Mouse (Mus musculus): ENCODE results near the gene Mrgprh.

Gene Mrgprh

DNA sequence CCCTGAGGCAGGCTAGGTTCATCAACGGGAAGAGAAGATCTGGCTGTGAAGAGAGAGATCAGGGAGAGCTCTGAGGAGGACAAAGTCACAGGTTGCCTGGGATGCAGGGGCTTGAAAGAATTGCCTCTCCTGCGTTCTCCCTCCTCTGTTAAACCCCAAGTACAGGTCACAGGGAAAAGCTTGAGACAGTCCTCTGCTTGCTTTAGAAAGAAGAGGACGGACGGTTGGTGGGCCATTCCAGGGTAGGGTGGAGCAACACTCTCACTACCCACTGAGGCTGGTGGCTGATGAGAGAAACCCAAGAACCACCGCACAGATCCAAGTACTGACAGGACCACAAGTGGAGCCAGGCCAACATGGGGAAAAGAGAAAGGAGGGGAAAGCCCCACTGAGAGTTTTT is at the start of gene Mrgprh:
Gene Mrgprh (plus strand): TSS at position 301 of the 400 bp plus-strand sequence.
- DNase-seq, result no peak

DNA sequence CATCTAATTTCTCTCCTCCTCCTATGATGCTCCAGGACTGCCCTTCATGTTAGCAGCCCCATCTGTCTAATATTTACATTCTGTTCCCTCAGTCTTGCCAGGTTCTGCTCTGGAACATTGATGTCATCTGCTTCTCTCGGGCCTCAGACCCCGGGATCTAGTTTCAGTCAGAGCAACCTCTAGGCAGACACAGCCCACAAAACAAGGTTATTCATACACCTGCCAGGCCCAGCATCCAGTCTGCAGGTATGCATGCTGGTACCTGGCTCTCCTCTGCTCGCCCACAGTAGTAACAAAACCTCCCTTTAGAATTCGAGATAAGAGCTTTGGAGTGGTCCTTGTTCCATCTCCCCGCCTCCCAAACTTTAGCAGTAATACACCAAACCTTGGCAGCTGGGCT is 45.5 kb upstream of the Mrgprh start:
- no peak for DNase-seq

DNA sequence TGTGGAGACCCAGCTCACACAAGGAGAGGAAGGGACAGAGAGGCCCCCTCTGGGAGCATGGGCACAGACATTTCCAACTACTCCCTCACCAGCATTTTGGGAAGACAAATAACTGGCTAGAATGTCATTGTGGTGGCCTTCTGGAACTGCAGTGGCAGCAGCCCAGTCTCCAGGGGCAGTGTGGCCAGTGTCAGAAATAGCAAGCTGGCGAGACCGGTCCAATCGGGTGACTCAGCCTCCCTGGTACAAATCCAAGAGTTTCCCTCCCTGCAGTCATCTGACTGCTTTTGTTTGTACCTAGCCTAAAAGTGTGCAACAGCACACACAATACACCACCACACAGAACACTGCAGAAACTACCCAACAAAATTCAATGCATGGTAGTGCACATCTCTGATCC is 43.6 kb upstream of the Mrgprh start:
- peak; percentile 19 to 37 for DNase-seq

DNA sequence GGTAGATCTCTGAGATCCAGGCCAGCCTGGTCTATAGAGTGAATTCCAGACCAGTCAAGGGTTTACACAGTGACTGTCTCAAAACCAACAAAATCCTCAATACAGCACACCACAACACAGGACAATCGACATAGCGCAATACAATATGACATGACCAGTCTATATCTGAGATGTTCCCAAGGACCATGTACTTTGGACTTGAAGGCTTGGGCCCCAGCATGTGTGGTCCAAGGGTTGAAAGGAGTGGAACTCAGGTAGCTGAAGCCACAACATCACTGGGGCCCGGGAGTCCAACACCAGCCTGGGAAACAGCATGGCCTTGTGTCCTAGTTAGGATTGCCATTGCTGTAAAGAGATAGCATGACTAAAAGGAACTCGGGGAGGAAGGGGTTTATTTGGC is 43.2 kb upstream of the Mrgprh start:
- DNase-seq, result no peak

DNA sequence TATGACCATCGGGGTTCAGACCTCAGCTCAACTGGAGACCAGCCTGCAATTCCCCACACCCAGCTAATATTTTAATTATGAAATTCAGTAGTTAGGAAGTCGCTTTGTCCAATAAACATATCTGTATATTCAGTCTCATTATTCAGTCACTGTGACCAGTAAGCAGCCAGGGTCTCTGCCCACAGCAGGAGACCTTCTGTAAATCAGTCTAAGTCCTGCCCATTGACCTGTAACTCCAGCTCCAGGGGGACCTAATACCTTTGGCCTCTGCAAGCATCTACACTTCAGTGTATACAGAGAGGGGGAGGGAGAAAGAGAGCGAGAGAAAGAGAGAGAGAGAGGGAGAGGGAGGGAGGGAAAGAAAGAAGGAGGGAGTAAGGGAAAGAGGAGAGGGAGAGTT is 41.5 kb upstream of the Mrgprh start:
- DNase-seq, result no peak

DNA sequence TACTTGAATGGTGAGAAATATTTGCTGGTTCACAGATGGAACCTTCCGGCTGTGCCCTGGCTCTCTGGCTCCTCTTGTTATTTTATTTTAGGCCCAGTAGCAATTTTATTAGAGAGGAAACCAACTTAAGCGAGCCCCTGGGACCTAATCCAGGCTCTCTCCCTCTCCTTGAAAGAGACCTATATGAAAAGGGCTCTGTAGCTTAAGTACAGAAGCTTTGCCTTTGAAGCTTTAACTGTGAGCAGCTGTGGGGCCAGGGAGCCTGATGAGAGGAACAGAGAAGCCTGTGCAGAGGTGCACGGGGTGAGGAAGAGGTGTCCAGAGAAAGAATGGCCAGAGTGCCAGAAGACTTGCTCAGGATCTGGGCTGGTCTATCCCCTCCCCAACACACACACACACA is 41.0 kb upstream of the Mrgprh start:
- no peak for DNase-seq

DNA sequence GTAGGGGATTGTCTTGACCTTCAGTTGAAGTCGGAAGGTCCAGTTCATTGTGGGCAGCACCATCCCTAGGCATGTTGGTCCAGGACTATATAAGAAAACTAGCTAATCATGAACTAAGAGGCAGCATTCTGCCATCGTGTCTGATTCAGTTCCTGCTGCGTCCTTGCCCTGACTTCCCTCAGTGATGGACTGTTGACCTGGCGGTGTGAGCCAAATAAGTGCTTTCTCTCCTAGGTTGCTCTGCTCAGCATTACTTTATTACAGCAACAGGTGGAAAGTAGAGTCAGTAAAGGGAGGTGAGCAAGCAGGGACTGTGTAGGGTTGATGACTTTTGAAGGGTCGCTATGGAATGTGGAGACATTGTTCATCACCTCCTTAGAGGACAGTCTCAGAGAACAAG is 40.1 kb upstream of the Mrgprh start:
- DNase-seq, result no peak

DNA sequence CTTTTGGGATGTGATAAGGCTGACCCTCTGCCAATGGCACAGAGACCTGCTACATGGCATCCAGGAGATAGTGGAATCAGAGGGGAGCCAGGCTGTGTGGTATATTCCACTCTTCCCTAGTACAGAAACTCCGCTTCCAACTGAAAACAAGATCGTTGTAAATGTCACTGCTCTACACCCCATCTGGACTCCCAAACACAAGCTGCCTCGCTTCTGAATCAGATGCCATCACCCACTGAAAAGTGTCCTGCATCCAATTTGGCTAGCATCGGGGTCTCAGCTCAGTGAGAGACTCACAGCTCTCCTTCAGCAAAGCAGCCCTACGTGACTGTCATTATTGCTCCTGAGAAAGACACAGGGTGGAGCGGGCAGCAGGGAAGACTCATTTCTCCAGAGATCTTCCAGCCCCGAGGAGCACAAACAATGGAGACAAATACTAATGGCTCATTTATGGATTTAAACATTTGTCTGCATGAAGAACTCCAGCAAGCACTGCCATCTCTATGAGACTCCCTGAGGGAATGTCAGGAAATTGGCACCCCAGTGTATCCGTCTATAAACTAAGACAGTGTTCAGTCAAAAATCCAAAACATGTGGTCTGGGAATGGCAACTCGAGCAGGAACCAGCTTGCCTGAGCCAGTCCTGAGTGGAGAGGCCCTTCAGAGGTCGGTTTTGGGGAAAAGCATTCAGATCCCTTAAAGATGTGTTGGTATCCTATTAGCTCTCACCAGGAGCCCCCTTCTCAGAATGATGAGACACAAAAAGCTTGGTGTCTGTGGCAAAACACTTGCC is 36.2 kb upstream of the Mrgprh start:
- DNase-seq, result no peak

DNA sequence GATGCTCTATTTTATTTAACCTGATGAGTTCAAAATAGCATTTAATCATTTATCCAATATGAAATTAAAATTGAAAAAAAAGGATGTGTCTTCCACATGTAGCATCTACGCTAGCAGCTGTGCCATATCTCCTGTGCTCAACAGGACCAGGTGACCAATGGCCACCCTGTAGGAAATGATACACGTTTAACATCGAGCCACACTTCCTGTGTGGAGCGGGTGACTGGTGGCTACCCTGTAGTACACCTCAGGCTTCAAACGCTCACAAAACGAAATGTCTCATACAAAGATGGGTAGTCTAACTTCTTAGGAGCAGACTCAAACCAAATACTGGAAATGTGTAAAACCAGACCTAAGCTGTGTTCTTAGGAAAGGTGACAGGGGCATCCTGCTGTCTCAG is 32.0 kb upstream of the Mrgprh start:
- no peak for DNase-seq

DNA sequence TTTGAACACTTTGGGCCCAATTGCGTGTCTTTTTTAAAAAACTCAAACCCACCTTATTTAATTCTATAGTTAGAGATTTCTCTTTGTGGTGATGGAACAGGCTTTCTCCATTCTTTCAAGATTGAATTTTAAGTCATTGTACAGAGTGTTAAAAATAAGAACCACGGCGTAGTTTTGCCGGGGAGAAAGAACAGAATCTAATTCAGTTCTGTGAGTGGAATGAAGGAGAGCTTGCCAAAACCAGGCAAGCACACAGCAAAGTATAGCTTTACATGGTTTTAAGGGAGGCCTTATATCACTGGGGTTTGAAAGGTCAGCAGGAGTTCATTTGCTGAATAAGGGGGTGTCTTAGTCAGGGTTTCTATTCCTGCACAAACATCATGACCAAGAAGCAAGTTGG is 31.3 kb upstream of the Mrgprh start:
- no peak for DNase-seq

DNA sequence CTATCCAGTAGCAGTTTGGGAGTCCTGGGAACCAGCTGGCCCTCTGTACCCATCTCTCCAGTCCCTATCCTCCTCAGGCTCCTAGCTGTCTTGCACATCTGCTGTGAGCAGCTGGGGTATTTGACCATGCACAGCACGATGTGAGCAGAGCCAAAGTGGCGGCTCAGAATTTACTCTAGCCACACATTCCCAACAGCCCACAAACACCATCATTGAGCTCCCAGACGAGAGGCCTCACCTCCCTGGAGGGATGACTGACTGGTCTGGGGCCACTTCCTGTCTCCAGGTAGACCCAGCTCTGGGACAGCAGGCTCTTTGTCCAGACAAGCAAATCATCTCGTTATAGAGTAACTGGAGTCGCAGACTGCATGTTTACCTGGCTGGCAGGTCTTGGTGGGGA is 30.0 kb upstream of the Mrgprh start:
- DNase-seq, result peak; percentile 47 to 61

DNA sequence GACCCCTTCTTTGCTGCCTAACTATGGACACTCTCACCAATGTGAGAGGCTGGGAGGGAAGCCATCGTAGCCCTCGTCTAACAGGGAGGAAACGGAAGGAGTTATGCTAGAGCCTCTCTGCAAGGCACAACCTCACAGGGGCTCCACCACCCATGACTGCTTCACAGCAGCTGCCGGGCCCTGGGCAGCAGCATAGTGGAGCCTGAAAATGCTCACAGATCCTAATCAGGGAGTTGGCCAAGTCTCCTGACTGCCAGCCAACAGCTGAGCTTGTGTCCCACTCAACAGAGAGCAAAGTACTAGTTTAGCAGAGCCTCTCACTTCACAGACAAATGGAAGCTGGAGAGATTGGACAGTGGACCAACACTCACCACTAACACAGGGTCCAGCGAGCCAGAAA is 29.4 kb upstream of the Mrgprh start:
- DNase-seq, result peak; percentile 66 to 77

DNA sequence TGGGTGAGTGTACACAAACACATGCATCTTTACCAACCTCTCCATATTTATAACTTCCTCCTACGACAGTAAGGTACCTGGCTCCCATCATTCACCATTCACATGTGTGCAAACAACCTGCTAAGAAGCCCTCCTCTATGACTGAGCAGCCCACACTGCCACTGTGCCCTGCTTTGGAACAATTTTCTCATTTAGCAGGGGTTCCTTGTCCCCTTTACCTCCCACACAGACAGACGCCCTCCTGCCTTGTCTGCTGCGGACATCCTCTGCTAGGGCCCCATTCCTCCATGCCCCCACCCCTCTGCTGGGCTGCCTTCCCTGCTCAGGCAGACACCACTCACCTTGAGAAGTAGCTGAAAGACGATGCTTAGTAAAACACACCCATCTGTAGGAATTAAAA is 28.1 kb upstream of the Mrgprh start:
- no peak for DNase-seq

DNA sequence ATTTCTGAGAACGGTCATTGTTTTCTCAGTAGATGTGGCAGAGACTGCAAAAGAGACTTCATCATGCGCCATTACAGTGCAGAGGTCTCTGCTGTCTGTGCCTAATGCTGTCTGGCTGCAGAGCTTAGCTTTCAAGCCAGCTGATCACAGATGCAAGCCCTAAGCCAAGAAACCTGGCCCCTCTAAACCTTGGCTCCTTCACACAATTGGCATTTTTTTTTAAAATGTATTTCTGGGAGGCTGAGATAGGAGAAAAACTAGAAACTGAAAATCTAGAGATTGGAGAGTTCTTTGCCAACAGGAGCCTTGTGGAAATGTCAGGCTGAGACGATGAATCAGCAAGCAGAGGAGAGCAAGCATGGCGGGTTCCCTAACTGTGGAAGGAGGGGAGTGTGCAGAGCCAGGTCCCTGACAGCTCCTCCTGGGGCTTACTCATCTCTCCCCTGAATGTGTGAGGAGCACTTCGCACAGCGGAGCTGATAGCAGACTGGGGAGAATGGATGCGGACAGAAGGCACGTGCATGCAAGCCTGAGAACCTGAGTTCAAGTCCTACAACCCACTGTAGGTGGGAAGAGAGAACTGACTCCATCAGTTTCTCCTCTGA is 26.0 kb upstream of the Mrgprh start:
- DNase-seq, result peak; percentile 29 to 49

DNA sequence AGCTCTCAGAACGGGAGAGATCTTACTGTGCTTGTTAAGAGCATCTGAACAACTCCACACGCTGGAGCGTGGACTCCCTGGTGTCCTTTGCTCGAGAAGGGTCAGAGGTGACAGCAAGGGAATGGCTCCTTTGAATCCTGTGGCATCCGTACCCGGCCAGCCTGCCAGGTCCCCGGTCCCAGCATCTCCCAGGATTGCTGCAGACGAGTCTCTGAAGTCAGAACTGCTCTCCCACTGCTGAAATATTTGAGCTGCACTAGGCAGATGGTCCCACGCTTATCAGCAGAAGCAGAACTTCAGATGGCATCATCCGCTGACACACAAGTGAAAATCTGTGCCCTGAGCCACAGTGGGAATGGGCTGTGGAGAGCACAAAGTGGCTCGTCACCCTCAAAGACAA is 24.1 kb upstream of the Mrgprh start:
- DNase-seq, result no peak

DNA sequence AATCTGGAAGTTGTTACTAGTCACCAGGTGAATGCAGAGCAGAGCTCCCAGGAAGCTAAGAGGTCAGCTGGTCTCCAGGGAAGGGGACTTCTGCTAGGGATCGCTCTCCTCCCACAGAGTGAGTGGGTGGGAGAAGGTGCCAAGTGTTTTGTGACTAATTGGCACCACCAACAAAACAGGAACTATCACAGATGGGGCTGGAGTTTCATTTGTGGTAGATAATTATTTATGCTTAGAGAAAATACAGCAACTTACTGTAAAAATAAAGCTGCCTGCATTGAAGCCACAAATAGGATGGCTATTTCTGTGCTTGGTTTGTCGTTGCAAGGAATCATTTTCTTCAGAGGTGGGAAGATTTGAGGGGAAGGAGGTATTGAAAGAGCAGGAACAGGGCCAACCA is 22.0 kb upstream of the Mrgprh start:
- DNase-seq, result no peak

DNA sequence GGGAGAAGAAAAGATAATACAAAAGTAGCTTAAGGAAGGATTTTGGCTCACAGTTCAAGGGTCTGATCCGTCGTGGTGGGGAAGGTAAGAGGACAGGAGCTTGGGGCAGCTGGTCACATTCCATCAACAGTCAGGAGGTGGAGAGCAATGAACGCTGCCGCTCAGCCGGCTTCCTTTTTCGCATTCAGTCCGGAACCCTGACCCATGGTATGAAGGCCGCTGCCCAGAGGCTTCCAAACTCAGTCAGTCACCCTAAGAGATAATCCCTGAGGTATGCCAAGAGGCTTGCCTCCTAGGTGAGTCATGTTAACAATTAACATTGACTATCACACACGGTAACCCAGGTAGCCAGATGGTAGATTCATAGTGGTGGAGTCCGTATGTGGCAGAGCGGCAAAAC is 21.4 kb upstream of the Mrgprh start:
- DNase-seq, result no peak

DNA sequence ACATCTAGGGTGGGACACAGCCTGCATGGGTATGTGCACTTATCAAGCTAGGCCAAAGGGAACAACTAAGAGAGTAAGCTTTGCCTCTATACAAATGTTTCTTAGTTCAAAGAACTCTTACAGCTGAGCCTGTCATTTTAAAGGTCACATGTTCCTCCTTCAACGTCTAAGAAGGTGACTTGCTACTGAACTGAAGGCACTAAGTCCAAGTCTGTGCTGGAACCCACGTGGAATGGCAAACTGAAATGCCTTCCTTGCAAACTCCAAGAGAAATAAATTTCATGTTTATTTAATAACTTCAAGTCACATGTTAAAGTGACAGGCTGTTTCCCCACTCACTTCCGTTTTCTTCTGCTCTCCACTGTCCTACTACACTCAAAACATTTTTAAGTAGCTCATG is 18.4 kb upstream of the Mrgprh start:
- no peak for DNase-seq

DNA sequence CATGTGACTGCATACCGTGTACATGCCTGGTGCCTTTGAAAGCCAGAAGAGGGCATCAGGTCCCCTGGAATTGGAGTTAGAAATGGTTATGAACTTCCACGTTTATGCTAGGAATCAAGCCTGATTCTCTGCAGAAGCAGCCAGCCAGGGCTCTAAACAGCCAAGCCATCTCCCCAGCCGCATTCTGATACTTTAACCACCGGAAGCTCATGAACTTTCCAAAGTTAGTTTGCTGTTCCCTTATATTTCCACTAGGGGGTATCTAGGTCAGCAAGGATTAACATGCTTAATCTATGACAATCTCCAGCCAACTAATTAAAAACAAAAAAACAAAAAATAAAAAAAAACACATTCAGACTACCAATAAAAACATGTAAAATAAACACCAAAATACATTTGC is 17.8 kb upstream of the Mrgprh start:
- peak in 1 of 2 experiments; percentile 28 for DNase-seq

DNA sequence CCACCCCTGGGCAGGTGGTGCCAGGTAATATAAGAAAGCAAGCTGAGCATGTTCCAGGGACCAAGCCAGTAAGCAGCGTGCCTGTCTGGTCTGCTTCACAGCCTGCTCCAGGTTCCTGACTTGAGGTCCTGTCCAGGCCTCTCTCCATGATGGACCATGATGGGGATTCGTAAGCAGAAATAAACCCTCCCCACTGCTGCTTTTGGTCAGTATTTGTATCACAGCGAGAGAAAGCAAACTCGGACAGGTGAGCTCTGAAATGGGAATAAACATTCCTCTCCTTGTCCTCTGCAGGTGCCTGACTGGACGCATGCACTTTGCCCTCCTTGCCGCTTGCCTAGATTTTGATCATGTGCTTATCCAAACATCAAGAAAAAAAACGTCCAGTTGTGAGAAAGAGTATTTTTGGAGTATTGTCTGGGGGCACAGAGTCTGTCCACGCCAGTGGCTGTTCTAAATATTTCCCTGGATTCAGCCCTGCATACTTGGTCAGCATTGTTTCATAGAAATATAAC is 16.8 kb upstream of the Mrgprh start:
- no peak for DNase-seq

DNA sequence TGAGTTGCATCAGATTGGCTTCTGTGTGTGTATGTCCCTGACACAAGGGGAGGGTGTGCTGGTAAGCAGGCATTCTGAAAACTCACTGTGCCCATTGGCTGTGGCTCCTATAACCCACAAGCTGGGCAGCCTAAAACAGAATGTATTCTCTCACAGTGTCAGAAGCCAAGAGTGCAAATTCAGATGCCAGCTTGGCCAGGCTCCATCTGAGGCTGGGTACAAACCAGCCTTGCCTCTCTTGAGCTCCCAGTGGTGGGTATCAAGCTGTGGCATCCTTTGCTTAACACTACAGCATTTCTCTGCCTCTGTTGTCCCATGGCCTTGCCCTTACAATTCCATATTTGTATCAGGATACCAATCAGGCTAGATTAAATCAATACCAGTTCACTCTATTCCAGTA is 11.7 kb upstream of the Mrgprh start:
- peak; percentile 57 to 70 for DNase-seq

DNA sequence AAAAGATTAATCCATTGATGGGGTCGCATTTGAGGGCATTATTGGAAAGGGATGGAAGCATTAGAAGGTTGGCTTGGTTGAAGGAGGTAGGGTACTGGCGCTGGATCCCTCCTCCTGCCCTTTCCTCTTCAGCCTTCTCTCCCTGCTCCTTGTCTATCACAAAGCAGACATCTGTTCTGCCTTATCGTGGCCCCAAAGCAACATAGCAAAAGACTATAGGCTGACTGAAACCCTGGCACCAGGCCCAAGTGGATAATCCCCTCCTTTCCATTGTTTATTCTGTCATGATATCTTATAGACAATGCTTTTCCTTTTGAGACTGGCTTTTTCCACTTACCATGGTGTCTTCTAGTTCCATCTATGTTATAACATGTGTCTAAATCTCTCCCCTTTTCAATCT is 10.4 kb upstream of the Mrgprh start:
- no peak for DNase-seq

DNA sequence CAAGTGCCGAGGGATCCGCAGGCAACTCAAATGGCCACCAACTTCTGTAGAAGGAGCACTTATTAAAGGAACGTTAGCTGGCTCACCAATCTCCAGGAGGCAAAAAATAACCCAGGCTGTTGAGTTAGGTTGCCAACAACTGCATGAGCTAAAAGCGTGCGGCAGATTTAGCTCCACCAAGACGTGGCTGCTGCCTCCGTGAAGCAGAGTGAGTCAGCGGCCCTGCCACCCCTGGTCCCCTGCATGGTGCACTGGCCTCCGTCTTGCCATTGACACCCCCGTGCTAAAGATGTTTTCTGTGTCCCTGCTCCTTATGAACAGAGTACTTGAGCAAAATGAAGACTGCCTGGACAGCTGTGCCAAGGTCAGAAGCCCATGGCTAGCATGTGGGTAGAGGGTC is 9.0 kb upstream of the Mrgprh start:
- DNase-seq, result no peak

DNA sequence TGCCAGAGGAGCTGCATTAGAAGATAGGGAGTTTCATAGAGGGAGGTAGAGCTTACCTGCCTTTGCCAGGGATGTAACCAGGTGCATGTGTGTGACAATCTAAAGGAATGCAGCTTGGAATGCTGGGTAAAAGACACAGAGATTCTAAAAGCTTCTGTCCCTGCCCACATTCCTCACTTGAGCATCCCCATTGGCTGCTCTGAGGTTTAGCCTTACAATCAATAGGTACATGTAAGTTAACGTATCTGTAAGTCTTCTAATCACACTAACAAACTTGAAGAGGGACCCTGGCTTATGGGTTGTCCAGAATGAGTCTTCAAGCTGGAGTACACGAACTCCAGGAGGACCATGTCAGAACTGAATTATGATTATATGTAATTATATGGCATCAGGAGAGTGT is 7.8 kb upstream of the Mrgprh start, which contains the start of gene Mas1:
Gene Mas1 (minus strand): TSS at position 101 of the 400 bp plus-strand sequence.
- DNase-seq, result no peak

DNA sequence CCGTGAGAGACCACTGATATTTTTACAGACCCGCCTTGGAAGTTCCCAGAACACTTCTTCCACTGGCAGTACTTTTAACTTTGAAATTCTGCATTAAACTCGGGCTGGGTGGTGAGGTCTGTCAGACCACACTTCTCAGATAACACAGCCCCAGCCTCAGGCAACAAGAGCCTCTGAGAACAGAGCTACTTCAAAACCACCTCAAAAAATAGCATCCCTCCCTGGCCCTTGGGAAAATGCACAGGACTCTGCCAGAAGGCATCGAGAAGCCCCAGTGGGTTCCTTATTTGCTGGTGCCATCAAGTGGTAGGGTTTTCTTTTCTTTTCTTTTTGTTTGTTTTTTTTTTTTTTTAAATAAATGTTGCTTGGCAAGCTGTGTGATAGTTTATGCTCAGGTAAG is 7.2 kb upstream of the Mrgprh start:
- DNase-seq, result no peak

Measured in cerebellum, postnatal 10 days (tissue).